Mouse (Mus musculus) midbrain, postnatal 0 days (tissue): ENCODE measurements around the gene Mapkap1. TPM values are rescaled to one million over a fixed set of nuclear protein-coding genes. Genes with fewer than 3 reads are reported as not detected.

Source experiments
- ATAC-seq: fragments of 200-750 bp; cut with Nextera tagmentation; 2 replicates; pipeline ENCODE4 v1.8.0; 2017; ENCODE audit warnings: moderate number of reproducible peaks, mild to moderate bottlenecking, moderate TSS enrichment, moderate library complexity; ENCODE audit not compliant: low FRiP score
- DNase-seq: peaks from one replicate; pipeline ENCODE4 v3.0.0-alpha.2; 2015; ENCODE audit warnings: low spot score
- H3K27ac ChIP-seq: fragments of 300-500 bp; sonication (generic); 2 replicates; pipeline ENCODE4 v1.5.1; 2014; ENCODE audit warnings: low read depth, mild to moderate bottlenecking, low read length, mixed read lengths
- H3K27me3 ChIP-seq: fragments of 300-500 bp; sonication (generic); 2 replicates; pipeline ENCODE4 v1.6.1; 2014; ENCODE audit warnings: low read length, control low read depth, mixed read lengths; ENCODE audit not compliant: insufficient read depth
- H3K36me3 ChIP-seq: fragments of 300-500 bp; sonication (generic); 2 replicates; pipeline ENCODE4 v1.6.1; 2014; ENCODE audit warnings: low read length, control low read depth, mixed read lengths; ENCODE audit not compliant: insufficient read depth
- H3K4me1 ChIP-seq: fragments of 300-500 bp; sonication (generic); 2 replicates; pipeline ENCODE4 v1.6.1; 2014; ENCODE audit warnings: mild to moderate bottlenecking, control low read depth, antibody characterized with exemption, low read length, mixed read lengths; ENCODE audit not compliant: insufficient read depth
- H3K4me2 ChIP-seq: fragments of 300-500 bp; sonication (generic); 2 replicates; pipeline ENCODE4 v1.6.1; 2014; ENCODE audit warnings: low read depth, mild to moderate bottlenecking, low read length, mixed read lengths; ENCODE audit not compliant: poor library complexity, severe bottlenecking
- H3K4me3 ChIP-seq: fragments of 300-500 bp; sonication (generic); 2 replicates; pipeline ENCODE4 v1.5.1; 2014; ENCODE audit warnings: low read depth, mild to moderate bottlenecking, low read length, moderate library complexity
- H3K9ac ChIP-seq: fragments of 300-500 bp; sonication (generic); replicated peaks from 2 replicates; pipeline ENCODE4 v1.6.1; 2014; ENCODE audit warnings: mild to moderate bottlenecking, low read length, moderate library complexity, mixed read lengths; ENCODE audit not compliant: poor library complexity, severe bottlenecking
- H3K9me3 ChIP-seq: fragments of 300-500 bp; sonication (generic); 2 replicates; pipeline ENCODE4 v1.6.1; 2016; ENCODE audit warnings: low read length, control low read depth
- CTCF ChIP-seq: IDR thresholded peaks from 2 replicates; pipeline ENCODE4 v1.5.1; 2016; ENCODE audit warnings: antibody characterized with exemption, mild to moderate bottlenecking
- WGBS: fragments of 180-500 bp; shearing (Covaris S2); extraction: QIAGEN DNeasy Blood & Tissue Kit; methylation state at CpG from one replicate; pipeline ENCODE4 v1.1.7; 2014; 5-methylcytosine and 5-hydroxymethylcytosine counted together
- polyA plus RNA-seq: library from polyadenylated mRNA; unstranded; fragments of >200 nt; fragmentation: Nextera tagmentation; extraction: Ambion mirVana; gene quantifications from 2 replicates; pipeline ENCODE4 v1.2.1, GENCODE M21; 2015
- total RNA-seq: library from RNA; depleted of rRNA; stranded (reverse); fragments of >200 nt; gene quantifications from 2 replicates; pipeline ENCODE4 v1.2.3, GENCODE M21; 2014; rRNA removed

Gene Mapkap1
- total RNA-seq: 101 and 121 TPM in 2 replicates
- polyA plus RNA-seq: 73.5 and 83.0 TPM in 2 replicates

GRCm38 (mm10) chr2:34406601-34407464 lies at the start of gene Mapkap1:
Gene Mapkap1 (plus strand): TSS chr2:34406771.
- no peaks in the 10 kb centered on the region for H3K36me3 ChIP-seq
- peak within 1 kb of the TSS; percentile 84 for H3K9ac ChIP-seq
- peak within 1 kb of the TSS; percentile 94 for H3K4me3 ChIP-seq
- H3K4me2 ChIP-seq: peak within 1 kb of the TSS; percentile 87
- H3K27me3 ChIP-seq: no peaks in the 10 kb centered on the region
- no peaks in the 10 kb centered on the region for H3K9me3 ChIP-seq
- DNase-seq (peak; percentile 98), ATAC-seq (peak; percentile 99)
- peaks cover 10% of the 10 kb centered on the region for H3K4me1 ChIP-seq
- WGBS: under 1% methylated on average over 57 of the region's 68 CpGs
- no peak for TF ChIP-seq CTCF
- peak within 1 kb of the TSS; percentile 75 for H3K27ac ChIP-seq

- no peaks in the 10 kb centered on the region for H3K36me3 ChIP-seq
- H3K4me3 ChIP-seq: no peak overlapping the region
- peaks cover 5% of the 10 kb centered on the region; the same call in 1 of the 2 replicates for H3K4me1 ChIP-seq
- no peaks in the 10 kb centered on the region for H3K27me3 ChIP-seq
- H3K4me2 ChIP-seq: peak overlapping the region; percentile 26; the same call in 1 of the 2 replicates
- ATAC-seq (no peak), DNase-seq (peak; percentile 65)
- 7% methylated on average over 1 of the region's 1 CpGs for WGBS
- H3K9me3 ChIP-seq: no peaks in the 10 kb centered on the region
- no peak overlapping the region for H3K27ac ChIP-seq
- no peak overlapping the region for H3K9ac ChIP-seq
- no peak for TF ChIP-seq CTCF
These were observed 42.9 kb upstream of the Mapkap1 start for GRCm38 (mm10) chr2:34363678-34364077.

- DNase-seq (no peak), ATAC-seq (no peak)
- Histone ChIP-seq H3K4me1 (no peaks in the 10 kb centered on the region), H3K36me3 (no peaks in the 10 kb centered on the region), H3K9ac (no peak overlapping the region), H3K9me3 (no peaks in the 10 kb centered on the region), H3K27me3 (no peaks in the 10 kb centered on the region), H3K4me2 (peak overlapping the region; percentile 36), H3K27ac (no peak overlapping the region), H3K4me3 (peak overlapping the region; percentile 15; the same call in 1 of the 2 replicates)
- 61% methylated on average over 2 of the region's 2 CpGs for WGBS
- TF ChIP-seq CTCF: no peak
These were observed 39.5 kb upstream of the Mapkap1 start for GRCm38 (mm10) chr2:34367024-34367423.

GRCm38 (mm10) chr2:34368396-34368795 lies 38.2 kb upstream of the Mapkap1 start:
- no peak for TF ChIP-seq CTCF
- Histone ChIP-seq H3K4me3 (peak overlapping the region; percentile 29), H3K9ac (0 out of 2 replicates have a peak overlapping the region, but pooled peaks have one; percentile 26), H3K36me3 (no peaks in the 10 kb centered on the region), H3K4me1 (no peaks in the 10 kb centered on the region), H3K27ac (peak overlapping the region; percentile 47; the same call in 1 of the 2 replicates), H3K4me2 (peak overlapping the region; percentile 53), H3K9me3 (no peaks in the 10 kb centered on the region), H3K27me3 (no peaks in the 10 kb centered on the region)
- no peak for ATAC-seq
- no peak for DNase-seq
- WGBS: 26% methylated on average over 6 of the region's 6 CpGs

GRCm38 (mm10) chr2:34370349-34370724 lies 36.2 kb upstream of the Mapkap1 start:
- no peak for TF ChIP-seq CTCF
- Histone ChIP-seq H3K9me3 (no peaks in the 10 kb centered on the region), H3K4me2 (peak overlapping the region; percentile 98), H3K4me1 (no peaks in the 10 kb centered on the region), H3K9ac (peak overlapping the region; percentile 81; the same call in 1 of the 2 replicates), H3K4me3 (peak overlapping the region; percentile 90), H3K27me3 (no peaks in the 10 kb centered on the region), H3K27ac (peak overlapping the region; percentile 18; the same call in 1 of the 2 replicates), H3K36me3 (no peaks in the 10 kb centered on the region)
- no peak for DNase-seq
- 6% methylated on average over 7 of the region's 7 CpGs for WGBS
- ATAC-seq: no peak
